Mouse (Mus musculus) heart, embryonic 16.5 days (tissue): ENCODE results near the gene Smco1. TPM values are rescaled to one million over a fixed set of nuclear protein-coding genes. Genes with fewer than 3 reads are reported as not detected.
A peak's percentile ranks its signal among the peaks of the same experiment; 100 is the strongest.
"Not testable (repeated sequence)": the region's sequence is repeated elsewhere in the genome, so short reads cannot be mapped to it uniquely, and the experiment has no call there.

Experiments used
- ATAC-seq: fragments of 200-750 bp; cut with Nextera tagmentation; replicated peaks from 2 replicates; pipeline ENCODE4 v1.8.0; 2017; ENCODE audit warnings: moderate number of reproducible peaks; ENCODE audit not compliant: insufficient read depth, low FRiP score; ENCODE audit errors: extremely low read depth
- H3K27ac ChIP-seq: fragments of 300-500 bp; sonication (generic); 2 replicates; pipeline ENCODE4 v1.5.1; 2014; ENCODE audit warnings: mild to moderate bottlenecking, low read length, control low read depth, moderate library complexity
- H3K27me3 ChIP-seq: fragments of 300-500 bp; sonication (generic); 2 replicates; pipeline ENCODE4 v1.6.1; 2014; ENCODE audit warnings: low read length, mixed read lengths; ENCODE audit not compliant: control insufficient read depth, insufficient read depth
- H3K36me3 ChIP-seq: fragments of 300-500 bp; sonication (generic); 2 replicates; pipeline ENCODE4 v1.6.1; 2014; ENCODE audit not compliant: control insufficient read depth, insufficient read depth
- H3K4me1 ChIP-seq: fragments of 300-500 bp; sonication (generic); 2 replicates; pipeline ENCODE4 v1.6.1; 2014; ENCODE audit warnings: low read length, mixed read lengths; ENCODE audit not compliant: control insufficient read depth, insufficient read depth
- H3K4me2 ChIP-seq: fragments of 300-500 bp; sonication (generic); 2 replicates; pipeline ENCODE4 v1.6.1; 2014; ENCODE audit warnings: low read depth, mild to moderate bottlenecking, control low read depth, low read length
- H3K4me3 ChIP-seq: fragments of 300-500 bp; sonication (generic); 2 replicates; pipeline ENCODE4 v1.5.1; 2014; ENCODE audit warnings: mild to moderate bottlenecking, control low read depth, low read length
- H3K9ac ChIP-seq: fragments of 300-500 bp; sonication (generic); 2 replicates; pipeline ENCODE4 v1.6.1; 2014; ENCODE audit warnings: low read length, control low read depth
- H3K9me3 ChIP-seq: fragments of 300-500 bp; sonication (generic); replicated peaks from 2 replicates; pipeline ENCODE4 v1.6.1; 2016; ENCODE audit warnings: low read length; ENCODE audit not compliant: control insufficient read depth
- WGBS: fragments of 180-500 bp; shearing (Covaris S2); extraction: QIAGEN DNeasy Blood & Tissue Kit; methylation state at CpG from one replicate; pipeline ENCODE4 v1.1.7; 2014; 5-methylcytosine and 5-hydroxymethylcytosine counted together
- polyA plus RNA-seq: library from polyadenylated mRNA; unstranded; fragments of >200 nt; fragmentation: Nextera tagmentation; extraction: Ambion mirVana; gene quantifications from 2 replicates; pipeline ENCODE4 v1.2.1, GENCODE M21; 2015

Smco1 gene
- polyA plus RNA-seq, 1 experiment from 2014 or later, result 0.16 TPM

DNA sequence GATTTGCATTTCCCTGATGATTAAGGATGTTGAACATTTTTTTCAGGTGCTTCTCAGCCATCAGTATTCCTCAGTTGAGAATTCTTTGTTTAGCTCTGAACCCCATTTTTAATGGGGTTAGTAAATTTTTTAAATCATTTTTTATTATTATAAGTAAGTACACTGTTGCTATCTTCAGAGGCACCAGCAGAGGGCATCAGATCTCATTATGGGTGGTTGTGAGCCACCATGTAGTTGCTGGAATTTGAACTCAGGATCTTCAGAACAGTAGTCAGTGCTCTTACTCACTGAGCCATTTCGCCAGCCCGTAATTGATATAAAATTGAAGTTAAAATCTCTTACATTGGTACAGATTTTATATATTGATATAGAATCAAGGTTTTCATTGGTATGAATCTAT is 7.0 kb upstream of the Smco1 start:
- WGBS, result 91% methylated on average over 2 of the region's 2 CpGs
- ATAC-seq, H3K4me2 ChIP-seq, H3K4me3 ChIP-seq, H3K9ac ChIP-seq, H3K4me1 ChIP-seq, H3K27me3 ChIP-seq, H3K36me3 ChIP-seq, H3K27ac ChIP-seq, H3K9me3 ChIP-seq: not testable (repeated sequence)

GRCm38 (mm10) chr16:32273338-32273737 is 2.1 kb downstream of the Smco1 start:
- no peak overlapping the region for H3K27ac ChIP-seq
- ATAC-seq, result no peak
- H3K9ac ChIP-seq, result no peak overlapping the region
- no peaks in the 10 kb centered on the region for H3K27me3 ChIP-seq
- peaks cover 6% of the 10 kb centered on the region for H3K4me1 ChIP-seq
- H3K4me3 ChIP-seq, result no peak overlapping the region
- WGBS, result 49% methylated on average over 9 of the region's 9 CpGs
- no peaks in the 10 kb centered on the region for H3K36me3 ChIP-seq
- H3K4me2 ChIP-seq, result no peak overlapping the region
- H3K9me3 ChIP-seq, result no peaks in the 10 kb centered on the region

DNA sequence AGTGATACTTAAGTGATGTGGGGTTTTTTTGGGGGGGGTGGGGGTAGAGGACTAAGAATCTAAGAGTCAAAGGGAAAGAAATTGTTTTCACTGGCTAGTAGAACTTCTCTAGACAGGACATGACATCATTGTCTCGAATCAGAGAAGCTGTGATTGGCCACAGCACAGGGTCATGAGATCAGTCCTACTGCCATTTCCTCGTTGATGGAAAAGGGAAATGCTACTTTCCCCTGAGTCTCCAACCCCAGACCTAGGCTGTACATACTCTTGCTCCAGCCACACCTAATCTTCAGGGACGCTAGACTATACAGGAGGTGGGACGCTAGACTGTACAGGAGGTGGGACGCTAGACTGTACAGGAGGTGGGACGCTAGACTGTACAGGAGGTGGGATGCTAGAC is 3.8 kb downstream of the Smco1 start:
- H3K36me3 ChIP-seq, result peaks cover 7% of the 10 kb centered on the region
- H3K4me3 ChIP-seq, result no peak overlapping the region
- peaks cover 4% of the 10 kb centered on the region for H3K9me3 ChIP-seq
- H3K27me3 ChIP-seq, result no peaks in the 10 kb centered on the region
- ATAC-seq, result no peak
- no peak overlapping the region for H3K9ac ChIP-seq
- no peak overlapping the region for H3K4me2 ChIP-seq
- H3K27ac ChIP-seq, result no peak overlapping the region
- 90% methylated on average over 6 of the region's 6 CpGs for WGBS
- H3K4me1 ChIP-seq, result peaks cover 15% of the 10 kb centered on the region

GRCm38 (mm10) chr16:32275830-32276229 is 4.6 kb downstream of the Smco1 start:
- Histone ChIP-seq H3K4me3 (no peak overlapping the region), H3K27ac (no peak overlapping the region), H3K4me1 (peaks cover 15% of the 10 kb centered on the region), H3K27me3 (no peaks in the 10 kb centered on the region), H3K9ac (no peak overlapping the region), H3K9me3 (peaks cover 7% of the 10 kb centered on the region), H3K4me2 (no peak overlapping the region), H3K36me3 (peaks cover 12% of the 10 kb centered on the region)
- no peak for ATAC-seq
- 65% methylated on average over 1 of the region's 1 CpGs for WGBS

- H3K4me2 ChIP-seq, result peak within 1 kb of the TSS; percentile 71
- WGBS, result under 1% methylated on average over 75 of the region's 75 CpGs
- H3K27me3 ChIP-seq, result no peaks in the 10 kb centered on the region
- peaks cover 7% of the 10 kb centered on the region for H3K9me3 ChIP-seq
- H3K9ac ChIP-seq, result peak within 1 kb of the TSS; percentile 99
- ATAC-seq, result peak; percentile 94
- H3K27ac ChIP-seq, result peak within 1 kb of the TSS; percentile 99
- peak within 1 kb of the TSS; percentile 89 for H3K4me3 ChIP-seq
- H3K36me3 ChIP-seq, result peaks cover 12% of the 10 kb centered on the region
- peaks cover 15% of the 10 kb centered on the region for H3K4me1 ChIP-seq
These were observed 6.3 kb downstream of the Smco1 start, which contains the start of gene Rnf168 for GRCm38 (mm10) chr16:32277308-32278256. Rnf168 (plus strand) TSS chr16:32277459.

DNA sequence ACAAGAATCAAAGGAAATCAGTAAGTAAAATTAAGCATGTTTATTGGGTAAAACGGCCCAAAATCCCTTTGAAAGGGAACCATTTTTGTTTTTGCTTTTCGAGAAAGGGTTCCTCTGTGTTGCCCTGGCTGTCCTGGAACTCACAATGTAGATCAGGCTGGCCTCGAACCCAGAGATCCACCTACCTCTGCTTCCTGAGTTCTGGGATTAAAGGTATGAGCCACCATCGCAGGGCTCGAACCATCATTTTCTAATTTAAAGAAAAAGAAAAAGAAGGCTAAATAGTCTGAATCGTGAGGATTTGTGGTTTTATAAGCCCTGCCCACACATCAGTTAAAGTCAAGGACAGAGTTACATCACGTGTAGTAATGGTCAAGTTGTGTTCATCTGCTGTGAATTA is 7.1 kb downstream of the Smco1 start:
- peak overlapping the region; percentile 71 for H3K4me2 ChIP-seq
- WGBS, result 45% methylated on average over 7 of the region's 7 CpGs
- H3K4me1 ChIP-seq, result peaks cover 15% of the 10 kb centered on the region
- no peaks in the 10 kb centered on the region for H3K27me3 ChIP-seq
- H3K4me3 ChIP-seq, result peak overlapping the region; percentile 89
- peak overlapping the region; percentile 99 for H3K9ac ChIP-seq
- peaks cover 16% of the 10 kb centered on the region for H3K36me3 ChIP-seq
- peaks cover 7% of the 10 kb centered on the region for H3K9me3 ChIP-seq
- peak overlapping the region; percentile 99; the same call in 1 of the 2 replicates for H3K27ac ChIP-seq
- ATAC-seq, result no peak

GRCm38 (mm10) chr16:32280211-32280610 is 8.9 kb downstream of the Smco1 start:
- peaks cover 30% of the 10 kb centered on the region for H3K36me3 ChIP-seq
- no peak overlapping the region for H3K27ac ChIP-seq
- WGBS, result 96% methylated on average over 8 of the region's 8 CpGs
- ATAC-seq, result no peak
- no peaks in the 10 kb centered on the region for H3K27me3 ChIP-seq
- H3K4me3 ChIP-seq, result no peak overlapping the region
- no peak overlapping the region for H3K9ac ChIP-seq
- no peak overlapping the region for H3K4me2 ChIP-seq
- H3K9me3 ChIP-seq, result peaks cover 7% of the 10 kb centered on the region
- peaks cover 15% of the 10 kb centered on the region for H3K4me1 ChIP-seq

DNA sequence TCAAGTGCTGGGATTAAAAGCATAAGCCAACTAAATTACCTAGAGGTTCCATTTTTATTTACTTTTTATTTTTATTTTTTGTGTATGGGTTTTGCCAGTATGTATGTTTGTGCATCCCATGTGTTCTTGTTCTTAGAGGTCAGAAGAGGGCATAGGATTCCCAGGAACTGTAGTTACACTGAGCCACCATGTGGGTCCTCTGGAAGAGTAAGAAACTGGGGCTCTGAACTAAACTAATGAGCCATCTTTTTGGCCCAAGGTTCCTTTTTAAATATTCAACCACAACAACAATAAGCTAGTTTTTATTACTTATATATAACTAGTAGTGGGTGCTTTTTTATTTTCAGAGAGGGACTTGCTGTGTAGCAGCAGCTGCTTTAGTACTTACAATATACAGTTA is 11.3 kb downstream of the Smco1 start:
- H3K4me3 ChIP-seq, result no peak overlapping the region
- ATAC-seq, result no peak
- H3K4me2 ChIP-seq, result no peak overlapping the region
- peaks cover 9% of the 10 kb centered on the region for H3K4me1 ChIP-seq
- no peak overlapping the region for H3K9ac ChIP-seq
- H3K27me3 ChIP-seq, result no peaks in the 10 kb centered on the region
- H3K27ac ChIP-seq, result no peak overlapping the region
- peaks cover 43% of the 10 kb centered on the region for H3K36me3 ChIP-seq
- peaks cover 7% of the 10 kb centered on the region for H3K9me3 ChIP-seq

- WGBS, result 95% methylated on average over 4 of the region's 4 CpGs
- no peak for ATAC-seq
These were observed 20.6 kb downstream of the Smco1 start for GRCm38 (mm10) chr16:32291821-32292220.

More at GRCm38 (mm10) chr16:32291821-32292220, 20.6 kb downstream of the Smco1 start:
- Histone ChIP-seq H3K4me1 (no peaks in the 10 kb centered on the region), H3K27ac (no peak overlapping the region), H3K4me3 (no peak overlapping the region), H3K27me3 (no peaks in the 10 kb centered on the region), H3K9me3 (no peaks in the 10 kb centered on the region), H3K9ac (no peak overlapping the region), H3K36me3 (peaks cover 43% of the 10 kb centered on the region), H3K4me2 (no peak overlapping the region)
